Mouse (Mus musculus) lung, postnatal 0 days (tissue): ENCODE measurements around the gene G6pc.

ENCODE experiments used
- CTCF ChIP-seq: IDR thresholded peaks from 2 replicates; pipeline ENCODE4 v1.5.1; 2016; ENCODE audit warnings: antibody characterized with exemption, mild to moderate bottlenecking
- EP300 ChIP-seq: IDR thresholded peaks from 2 replicates; pipeline ENCODE4 v1.6.1; 2016; ENCODE audit warnings: antibody characterized with exemption, mild to moderate bottlenecking, control low read depth

- no peak for TF ChIP-seq CTCF
- TF ChIP-seq EP300, result no peak
Observed at GRCm38 (mm10) chr11:101359776-101360175, 7.6 kb upstream of the G6pc start.
